Mouse (Mus musculus): ENCODE measurements around the gene Gm11009.
"Not testable (repeated sequence)": the region's sequence is repeated elsewhere in the genome, so short reads cannot be mapped to it uniquely, and the experiment has no call there.

Gm11009 gene

GRCm38 (mm10) chr2:176319394-176319793 is at the start of gene Gm11009:
Gene Gm11009 (minus strand): TSS chr2:176319494.
- not testable (repeated sequence) for DNase-seq (ENCODE audit: low spot score in 2 of 2)

Measured in spleen, postnatal 36 days (tissue).